Mouse (Mus musculus): ENCODE results near the gene Lman1l. TPM values are rescaled to one million over a fixed set of nuclear protein-coding genes. Genes with fewer than 3 reads are reported as not detected.

The Lman1l gene
- polyA plus RNA-seq, 1 experiment from 2014 or later: not detected

DNA sequence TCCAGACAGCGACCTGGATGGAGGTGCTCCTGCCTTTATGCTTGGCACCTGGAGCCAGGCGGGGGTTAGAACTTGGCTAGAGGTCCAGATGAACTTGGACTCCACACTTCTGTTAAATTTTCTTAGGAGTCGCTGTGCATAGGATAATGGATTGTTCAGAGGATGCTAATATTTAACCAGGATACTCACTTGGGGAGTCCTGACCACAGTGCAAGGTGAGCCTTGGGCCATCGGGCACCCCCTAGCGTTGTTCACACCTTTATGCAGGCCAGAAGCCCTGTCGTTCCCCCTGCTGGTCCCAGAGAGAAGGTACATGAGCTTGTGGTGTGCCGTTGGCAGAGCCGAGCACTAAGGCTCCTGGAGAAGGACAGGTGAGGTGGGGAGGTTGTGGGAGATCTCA lies 53.7 kb downstream of the Lman1l start:
- 59% methylated on average over 8 of the region's 8 CpGs for WGBS (ENCODE audit: insufficient replicate concordance)
- TF ChIP-seq CTCF (IDR thresholded peaks at IDR 0.05; ENCODE audit: low read depth) (peak; percentile 44), EP300 (IDR thresholded peaks at IDR 0.05; ENCODE audit: low read depth) (no peak)
- DNase-seq: no peak
- Histone ChIP-seq H3K9ac (replicated peaks) (no peak overlapping the region), H3K27ac (ENCODE audit: low read depth) (no peak overlapping the region), H3K4me1 (ENCODE audit: insufficient read depth) (peaks cover 21% of the 10 kb centered on the region), H3K9me3 (ENCODE audit: low read length) (no peaks in the 10 kb centered on the region), H3K27me3 (ENCODE audit: insufficient read depth, low read length) (no peaks in the 10 kb centered on the region), H3K36me3 (replicated peaks; ENCODE audit: insufficient read depth, low read length) (peaks cover 21% of the 10 kb centered on the region), H3K4me3 (ENCODE audit: low read depth, low read length) (no peak overlapping the region), H3K4me2 (ENCODE audit: low read depth, low read length) (no peak overlapping the region)
- ATAC-seq: no peak

GRCm38 (mm10) chr9:57565741-57566221 lies 54.8 kb downstream of the Lman1l start:
- Histone ChIP-seq H3K27me3 (ENCODE audit: insufficient read depth, low read length) (no peaks in the 10 kb centered on the region), H3K9me3 (ENCODE audit: low read length) (no peaks in the 10 kb centered on the region), H3K27ac (ENCODE audit: low read depth) (peak overlapping the region; percentile 65; the same call in 1 of the 2 replicates), H3K4me2 (ENCODE audit: low read depth, low read length) (peak overlapping the region; percentile 42; the same call in 1 of the 2 replicates), H3K4me1 (ENCODE audit: insufficient read depth) (peaks cover 27% of the 10 kb centered on the region), H3K36me3 (replicated peaks; ENCODE audit: insufficient read depth, low read length) (peaks cover 21% of the 10 kb centered on the region), H3K4me3 (ENCODE audit: low read depth, low read length) (no peak overlapping the region), H3K9ac (replicated peaks) (no peak overlapping the region)
- TF ChIP-seq EP300 (IDR thresholded peaks at IDR 0.05; ENCODE audit: low read depth): no peak
- no peak for TF ChIP-seq CTCF (IDR thresholded peaks at IDR 0.05; ENCODE audit: low read depth)
- 40% methylated on average over 10 of the region's 10 CpGs for WGBS (ENCODE audit: insufficient replicate concordance)
- DNase-seq: peak; percentile 49
- ATAC-seq: no peak

GRCm38 (mm10) chr9:57564609-57565008 lies 56.0 kb downstream of the Lman1l start:
- Histone ChIP-seq H3K9me3 (ENCODE audit: low read length) (no peaks in the 10 kb centered on the region), H3K4me2 (ENCODE audit: low read depth, low read length) (no peak overlapping the region), H3K4me1 (ENCODE audit: insufficient read depth) (peaks cover 34% of the 10 kb centered on the region), H3K9ac (replicated peaks) (no peak overlapping the region), H3K4me3 (ENCODE audit: low read depth, low read length) (no peak overlapping the region), H3K36me3 (replicated peaks; ENCODE audit: insufficient read depth, low read length) (peaks cover 18% of the 10 kb centered on the region), H3K27me3 (ENCODE audit: insufficient read depth, low read length) (no peaks in the 10 kb centered on the region), H3K27ac (ENCODE audit: low read depth) (no peak overlapping the region)
- DNase-seq (no peak), ATAC-seq (no peak)
- 77% methylated on average over 6 of the region's 6 CpGs for WGBS (ENCODE audit: insufficient replicate concordance)
- TF ChIP-seq EP300 (IDR thresholded peaks at IDR 0.05; ENCODE audit: low read depth) (no peak), CTCF (IDR thresholded peaks at IDR 0.05; ENCODE audit: low read depth) (no peak)

- Histone ChIP-seq H3K4me2 (ENCODE audit: low read depth, low read length) (peak overlapping the region; percentile 88), H3K9ac (replicated peaks) (0 out of 2 replicates have a peak overlapping the region, but pooled peaks have one; percentile 33), H3K4me3 (ENCODE audit: low read depth, low read length) (peak overlapping the region; percentile 74; the same call in 1 of the 2 replicates), H3K27ac (ENCODE audit: low read depth) (peak overlapping the region; percentile 30), H3K9me3 (ENCODE audit: low read length) (no peaks in the 10 kb centered on the region), H3K36me3 (replicated peaks; ENCODE audit: insufficient read depth, low read length) (peaks cover 2% of the 10 kb centered on the region; the same call in 1 of the 2 replicates), H3K4me1 (ENCODE audit: insufficient read depth) (peaks cover 34% of the 10 kb centered on the region), H3K27me3 (ENCODE audit: insufficient read depth, low read length) (no peaks in the 10 kb centered on the region)
- ATAC-seq: no peak
- DNase-seq: peak; percentile 24
- TF ChIP-seq EP300 (IDR thresholded peaks at IDR 0.05; ENCODE audit: low read depth) (0 out of 2 replicates have a peak, but pooled peaks have one; percentile 17), CTCF (IDR thresholded peaks at IDR 0.05; ENCODE audit: low read depth) (no peak)
- WGBS (ENCODE audit: insufficient replicate concordance): 55% methylated on average over 4 of the region's 4 CpGs
Observed at GRCm38 (mm10) chr9:57562896-57563372, 57.6 kb downstream of the Lman1l start.

- Histone ChIP-seq H3K36me3 (replicated peaks; ENCODE audit: insufficient read depth, low read length) (no peaks in the 10 kb centered on the region), H3K9ac (replicated peaks) (peak overlapping the region; percentile 80)
Observed at GRCm38 (mm10) chr9:57561711-57562099, 58.9 kb downstream of the Lman1l start.

GRCm38 (mm10) chr9:57560861-57561710 lies 59.5 kb downstream of the Lman1l start, which contains the start of gene Scamp2:
Gene Scamp2, plus strand, starts transcription at chr9:57560943.
- WGBS (ENCODE audit: insufficient replicate concordance): under 1% methylated on average over 37 of the region's 37 CpGs
- Histone ChIP-seq H3K27ac (ENCODE audit: low read depth) (peak within 1 kb of the TSS; percentile 92), H3K4me1 (ENCODE audit: insufficient read depth) (peaks cover 31% of the 10 kb centered on the region), H3K4me3 (ENCODE audit: low read depth, low read length) (peak within 1 kb of the TSS; percentile 74), H3K9ac (replicated peaks) (peak within 1 kb of the TSS; percentile 80), H3K4me2 (ENCODE audit: low read depth, low read length) (peak within 1 kb of the TSS; percentile 88), H3K27me3 (ENCODE audit: insufficient read depth, low read length) (no peaks in the 10 kb centered on the region), H3K36me3 (replicated peaks; ENCODE audit: insufficient read depth, low read length) (no peaks in the 10 kb centered on the region), H3K9me3 (ENCODE audit: low read length) (no peaks in the 10 kb centered on the region)
- DNase-seq (peak; percentile 94), ATAC-seq (peak; percentile 98)
- TF ChIP-seq CTCF (IDR thresholded peaks at IDR 0.05; ENCODE audit: low read depth): peak; percentile 55
- no peak for TF ChIP-seq EP300 (IDR thresholded peaks at IDR 0.05; ENCODE audit: low read depth)

More at GRCm38 (mm10) chr9:57561711-57562099, 58.9 kb downstream of the Lman1l start:
- Histone ChIP-seq H3K27ac (ENCODE audit: low read depth) (peak overlapping the region; percentile 92), H3K9me3 (ENCODE audit: low read length) (no peaks in the 10 kb centered on the region), H3K4me1 (ENCODE audit: insufficient read depth) (peaks cover 34% of the 10 kb centered on the region), H3K4me2 (ENCODE audit: low read depth, low read length) (peak overlapping the region; percentile 88), H3K4me3 (ENCODE audit: low read depth, low read length) (peak overlapping the region; percentile 74), H3K27me3 (ENCODE audit: insufficient read depth, low read length) (no peaks in the 10 kb centered on the region)
- ATAC-seq (no peak), DNase-seq (peak; percentile 36)
- WGBS (ENCODE audit: insufficient replicate concordance): 46% methylated on average over 13 of the region's 13 CpGs
- TF ChIP-seq CTCF (IDR thresholded peaks at IDR 0.05; ENCODE audit: low read depth) (no peak), EP300 (IDR thresholded peaks at IDR 0.05; ENCODE audit: low read depth) (no peak)

Data from liver, postnatal 0 days (tissue).